Mouse (Mus musculus) adrenal gland, adult (tissue): ENCODE data around the gene Tlr6.

ENCODE experiments used
- DNase-seq, 2 experiments: peaks; one replicate each; pipeline ENCODE4 v3.0.0; 2022 to 2023; ENCODE audit warnings: low spot score in 1 of 2; ENCODE audit not compliant: inconsistent age in 2 of 2

Gene Tlr6

DNA sequence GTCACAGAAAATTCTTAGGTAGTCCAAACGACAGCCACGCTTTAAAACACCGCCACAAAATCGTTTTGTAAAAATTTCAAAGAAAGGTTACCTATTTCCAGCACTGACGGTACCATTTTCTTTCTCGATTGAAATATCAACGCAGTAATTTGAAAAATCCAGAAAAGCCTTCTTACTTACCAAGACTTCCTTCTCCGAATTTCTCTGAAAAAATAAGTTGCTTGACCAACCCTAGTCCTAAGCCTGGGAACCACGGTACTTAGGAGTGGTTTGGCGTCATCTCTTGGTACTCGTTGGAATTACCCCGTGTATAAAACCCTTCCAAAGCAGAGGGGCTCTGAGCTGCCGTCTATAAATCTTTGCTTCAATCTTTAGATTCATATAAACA is at the start of gene Tlr6:
Gene Tlr6 (minus strand): TSS at position 255 of the 388 bp plus-strand sequence.
- peak; percentile 39 to 80 for DNase-seq

DNA sequence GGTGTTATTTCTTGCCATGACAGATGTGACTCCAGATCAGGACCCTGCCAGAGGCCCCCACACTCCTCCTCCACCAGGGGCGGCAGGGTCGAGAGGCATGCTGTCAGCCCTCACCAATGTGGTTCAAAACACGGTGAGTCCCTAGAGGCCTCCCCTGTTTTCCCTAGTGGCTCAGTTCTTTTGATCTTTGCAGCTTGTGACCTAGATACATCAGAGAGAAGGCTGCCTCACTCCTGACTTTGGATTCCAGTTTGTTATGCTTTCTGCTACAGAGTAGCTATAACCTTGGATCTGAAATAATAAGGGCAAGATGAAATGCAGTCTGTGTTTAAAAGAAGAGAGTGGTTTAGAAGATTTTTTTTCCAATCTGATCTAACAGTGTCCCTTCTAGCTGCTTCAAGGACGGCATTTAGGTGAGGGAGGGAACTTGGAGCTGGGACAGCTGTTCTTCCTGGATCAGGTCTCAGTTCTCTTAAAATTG is 46.2 kb upstream of the Tlr6 start:
- DNase-seq = peak; percentile 80 to 92

DNA sequence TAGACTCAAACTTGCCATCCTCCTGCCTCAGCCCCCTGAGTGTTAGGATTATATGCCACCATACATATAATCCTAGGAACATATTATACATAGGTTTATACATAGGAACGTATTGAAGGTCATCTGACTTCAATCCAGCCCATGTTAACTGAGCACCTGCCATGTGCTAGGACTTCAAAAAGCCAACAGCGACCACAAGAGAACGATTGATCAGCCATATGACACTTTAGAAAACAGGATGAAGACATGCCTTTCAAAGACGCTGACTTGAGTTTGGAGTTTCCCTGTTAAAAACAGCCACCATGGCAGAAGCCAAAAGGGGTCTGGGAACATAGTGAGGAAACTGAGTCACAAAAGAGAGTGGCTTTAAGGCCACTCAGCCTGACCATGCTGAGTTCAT is 45.4 kb upstream of the Tlr6 start:
- no peak for DNase-seq

DNA sequence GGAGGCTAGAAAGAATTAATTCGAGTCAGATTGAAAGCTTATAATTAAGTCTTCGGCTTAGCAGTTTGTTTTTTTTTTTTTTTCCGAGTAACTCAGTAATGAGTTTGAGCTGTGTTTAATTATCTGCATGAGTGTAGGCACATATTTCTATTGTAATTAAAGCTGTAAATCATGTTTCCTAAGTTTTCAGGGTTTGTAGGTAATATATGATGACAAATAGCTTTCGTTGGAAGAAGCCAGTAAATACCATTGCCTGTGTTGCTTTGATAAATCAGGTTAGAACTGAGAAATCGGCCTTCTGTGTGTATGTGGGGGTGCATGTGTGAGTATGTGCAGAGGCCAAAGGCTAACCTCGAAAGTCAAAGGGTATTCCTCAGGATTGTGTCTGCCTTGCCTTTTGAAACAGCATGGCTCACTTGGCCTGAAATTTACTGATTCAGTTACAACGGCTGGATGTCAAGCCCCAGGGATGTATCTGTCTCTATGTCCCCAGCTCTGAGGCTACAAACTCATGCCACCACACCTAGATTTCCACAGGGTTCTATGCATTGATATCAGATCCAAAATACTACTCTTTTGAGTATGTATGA is 44.1 kb upstream of the Tlr6 start:
- peak in 1 of 2 experiments; percentile 77 for DNase-seq

DNA sequence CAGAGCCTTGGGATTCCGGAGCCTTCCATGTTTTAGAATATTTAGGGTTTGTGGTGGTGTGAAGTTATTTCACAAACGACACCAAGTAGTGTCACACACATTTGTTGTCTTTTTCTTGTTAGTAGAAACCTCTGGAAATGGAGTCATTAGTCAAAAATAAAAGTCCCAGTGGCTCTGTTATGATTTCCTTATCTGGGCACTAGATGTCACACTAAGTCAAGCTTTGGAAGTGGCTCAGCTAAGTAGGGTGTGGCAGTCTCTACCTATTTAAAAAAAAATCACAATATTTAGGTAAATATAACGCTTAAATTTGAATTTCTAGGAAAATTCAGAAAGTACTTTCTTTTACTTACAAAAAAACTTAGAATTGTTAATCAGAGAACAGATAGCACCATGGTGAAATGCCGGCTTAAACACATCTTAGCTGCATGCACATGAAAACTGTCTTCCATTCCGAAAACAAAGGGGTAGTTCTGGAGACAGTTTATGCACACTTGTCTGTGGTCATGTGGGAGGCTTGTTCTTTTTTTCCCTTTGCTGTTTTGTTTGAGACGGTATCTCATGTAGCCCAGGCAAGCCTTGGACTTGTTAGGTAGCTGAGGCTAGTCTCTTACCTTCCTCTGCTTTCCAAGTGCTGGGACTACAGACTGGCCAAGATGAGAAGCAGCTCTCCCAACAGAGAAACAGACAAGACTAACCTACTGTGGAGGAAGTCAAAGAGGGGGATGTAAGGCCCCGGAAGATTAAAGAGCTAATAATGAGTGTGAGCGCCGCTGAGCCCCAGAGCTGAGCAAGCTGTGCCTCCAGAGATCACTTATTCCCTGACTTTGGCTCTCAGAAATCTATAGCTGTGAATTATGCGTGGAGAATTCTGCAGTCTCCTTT is 43.3 kb upstream of the Tlr6 start:
- DNase-seq = peak in 1 of 2 experiments; percentile 75

DNA sequence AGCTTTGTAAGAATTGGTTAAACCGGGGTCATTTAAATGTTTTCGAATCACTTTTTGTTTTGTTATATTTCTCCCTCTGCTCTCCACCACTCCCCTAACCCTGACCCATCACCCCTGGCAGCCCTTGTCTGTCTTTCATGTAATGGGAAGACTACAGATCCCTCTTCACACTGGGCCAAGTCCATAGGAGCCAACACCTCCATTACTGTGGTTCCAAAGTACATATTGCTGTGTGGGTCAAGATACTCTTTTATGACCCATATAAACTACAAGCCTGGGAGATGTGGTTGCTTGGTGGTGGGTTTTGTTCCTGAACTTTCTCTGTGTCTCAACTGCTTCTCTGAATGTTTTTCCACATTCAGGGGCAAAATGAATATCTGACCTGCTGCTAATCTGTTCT is 35.5 kb upstream of the Tlr6 start:
- no peak for DNase-seq

DNA sequence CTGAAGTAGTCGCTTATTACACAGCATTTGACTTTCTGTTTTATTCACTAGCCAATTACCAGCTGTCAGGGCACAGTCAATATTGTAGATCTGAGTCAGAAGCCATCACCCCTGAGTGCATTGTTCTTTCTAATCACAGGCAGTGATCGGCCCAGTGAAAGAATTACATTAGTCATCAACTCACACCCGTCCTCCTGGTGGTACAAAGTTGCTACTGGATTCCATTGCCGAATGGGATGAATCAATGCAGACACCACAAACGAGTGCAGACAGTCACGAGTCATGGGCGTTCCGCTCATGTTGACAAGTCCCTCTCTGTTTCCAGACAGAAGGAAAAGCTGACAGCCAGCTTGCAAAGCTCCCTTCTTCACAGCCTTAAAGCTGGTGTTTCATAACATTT is 32.6 kb upstream of the Tlr6 start:
- DNase-seq = peak in 1 of 2 experiments; percentile 41

DNA sequence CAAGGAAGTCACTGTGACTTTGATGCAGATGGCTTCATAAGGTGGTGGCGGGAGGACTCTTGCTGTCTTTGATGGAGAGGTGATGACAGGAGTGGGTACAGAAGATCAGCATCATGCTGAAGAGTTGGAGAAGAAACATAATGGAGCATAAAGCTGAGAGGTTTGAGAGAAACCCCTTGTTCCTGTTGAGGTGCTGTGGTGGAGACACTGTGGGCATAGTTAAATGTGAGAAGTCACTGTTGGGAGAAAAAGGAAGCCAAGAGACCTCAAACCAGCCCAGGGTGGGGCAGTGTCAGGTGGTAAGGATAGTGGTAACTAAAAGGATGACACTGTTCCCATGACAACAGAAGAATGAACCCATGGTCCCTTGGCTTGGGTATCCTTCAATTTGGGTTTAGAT is 30.0 kb upstream of the Tlr6 start:
- DNase-seq = no peak

DNA sequence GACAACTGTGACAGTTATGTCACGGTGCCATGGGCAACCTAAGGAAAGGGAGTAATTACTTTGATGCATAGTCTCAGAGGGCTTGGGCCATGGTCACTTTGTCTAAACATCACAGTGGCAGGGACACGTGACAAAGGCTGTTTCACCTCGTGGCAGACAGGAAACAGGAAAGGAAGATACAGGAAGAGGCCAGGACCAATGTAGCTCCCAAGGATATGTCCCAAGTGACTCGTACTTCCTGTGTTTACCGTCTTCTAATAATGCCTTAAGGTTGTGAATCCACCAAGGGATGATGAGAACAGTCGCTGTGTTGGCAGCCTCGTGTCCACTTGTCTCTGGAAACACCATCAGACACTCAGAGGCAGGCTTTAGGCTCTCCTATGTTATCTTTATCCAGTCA is 26.1 kb upstream of the Tlr6 start:
- peak in 1 of 2 experiments; percentile 43 for DNase-seq

DNA sequence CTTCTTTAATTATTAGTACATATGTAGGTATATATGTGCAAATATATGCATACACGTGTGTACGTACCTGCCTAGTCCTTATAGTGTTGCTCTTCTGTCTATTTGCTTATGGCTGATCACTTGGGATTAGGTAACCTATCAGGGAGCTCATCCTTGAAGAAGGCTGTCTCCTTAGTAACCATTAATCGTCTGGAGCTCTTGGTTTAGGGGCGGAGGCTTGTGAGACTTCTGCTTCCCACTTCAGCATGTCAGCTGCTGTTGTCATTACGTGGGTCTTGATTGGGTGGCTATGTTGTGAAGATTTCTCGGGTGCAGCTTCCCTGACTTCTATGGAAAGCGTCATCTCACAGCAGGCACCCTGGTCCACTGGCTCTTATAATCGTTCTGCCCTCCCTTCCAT is 17.2 kb upstream of the Tlr6 start:
- no peak for DNase-seq

DNA sequence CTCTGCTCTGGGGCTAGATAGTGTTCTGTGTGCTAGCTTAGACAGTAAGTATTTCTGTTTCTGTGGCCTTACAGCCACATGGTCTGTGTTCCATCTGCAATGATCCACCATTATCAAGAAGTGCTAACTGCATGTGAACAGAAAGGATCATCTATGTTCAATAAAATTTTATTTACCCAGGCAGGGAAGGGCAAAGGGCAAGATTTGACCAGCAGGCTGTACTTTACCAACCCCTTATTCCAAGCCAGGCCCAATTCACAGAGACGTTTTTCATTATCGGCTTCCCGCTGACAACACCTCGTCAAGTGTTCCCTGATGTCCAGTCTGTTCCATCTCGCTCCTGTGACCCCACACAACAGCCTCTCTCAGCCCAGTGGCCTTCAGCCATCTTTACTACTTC is 15.2 kb upstream of the Tlr6 start:
- no peak for DNase-seq

DNA sequence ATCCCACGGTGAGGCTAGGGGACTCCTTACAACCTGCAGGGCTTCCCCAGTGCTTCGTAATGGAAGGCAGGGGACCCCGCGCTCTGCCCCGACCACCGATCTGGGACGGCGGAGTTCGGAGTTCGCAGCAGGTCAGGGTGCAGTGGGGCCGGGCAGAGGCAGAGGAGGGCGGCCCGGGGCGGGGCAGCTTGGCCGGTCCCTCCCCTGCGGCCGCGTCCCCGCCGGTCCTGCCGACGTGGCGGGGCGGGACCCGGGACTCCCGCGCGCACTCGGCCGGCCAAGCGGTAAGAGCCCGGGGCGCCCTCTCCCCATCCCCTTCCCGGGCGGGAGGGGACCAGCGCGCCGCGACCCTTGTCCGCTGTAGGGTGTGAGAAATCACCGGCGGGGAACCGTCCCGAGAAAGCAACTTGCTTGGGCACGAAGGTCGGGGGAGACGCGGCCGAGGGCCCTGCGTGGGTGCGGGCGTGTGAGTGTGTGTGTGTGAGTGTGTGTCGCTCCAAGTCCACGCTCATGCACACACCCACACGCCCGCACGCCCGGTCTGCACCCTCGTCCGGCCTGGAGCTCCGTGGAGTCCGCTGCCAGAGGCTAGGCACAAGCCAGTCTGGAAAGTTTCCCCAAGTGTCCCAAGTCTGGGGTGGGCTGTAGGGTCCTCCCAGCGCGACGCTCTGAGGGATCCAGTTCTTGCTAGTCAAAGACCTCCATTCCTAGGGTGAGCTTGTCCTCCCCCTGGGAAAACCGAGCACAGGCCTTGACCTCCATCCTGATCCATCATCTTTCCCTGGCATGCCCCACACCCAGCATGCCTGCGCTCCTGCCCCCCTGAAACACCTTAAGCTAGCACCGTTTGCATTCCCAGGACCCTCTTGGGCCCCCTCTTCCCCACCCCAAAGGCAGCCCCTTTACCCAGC is 10.2 kb upstream of the Tlr6 start, which contains the start of gene Fam114a1:
Gene Fam114a1 (plus strand): TSS at position 211 of the 911 bp plus-strand sequence.
- peak; percentile 87 to 95 for DNase-seq

DNA sequence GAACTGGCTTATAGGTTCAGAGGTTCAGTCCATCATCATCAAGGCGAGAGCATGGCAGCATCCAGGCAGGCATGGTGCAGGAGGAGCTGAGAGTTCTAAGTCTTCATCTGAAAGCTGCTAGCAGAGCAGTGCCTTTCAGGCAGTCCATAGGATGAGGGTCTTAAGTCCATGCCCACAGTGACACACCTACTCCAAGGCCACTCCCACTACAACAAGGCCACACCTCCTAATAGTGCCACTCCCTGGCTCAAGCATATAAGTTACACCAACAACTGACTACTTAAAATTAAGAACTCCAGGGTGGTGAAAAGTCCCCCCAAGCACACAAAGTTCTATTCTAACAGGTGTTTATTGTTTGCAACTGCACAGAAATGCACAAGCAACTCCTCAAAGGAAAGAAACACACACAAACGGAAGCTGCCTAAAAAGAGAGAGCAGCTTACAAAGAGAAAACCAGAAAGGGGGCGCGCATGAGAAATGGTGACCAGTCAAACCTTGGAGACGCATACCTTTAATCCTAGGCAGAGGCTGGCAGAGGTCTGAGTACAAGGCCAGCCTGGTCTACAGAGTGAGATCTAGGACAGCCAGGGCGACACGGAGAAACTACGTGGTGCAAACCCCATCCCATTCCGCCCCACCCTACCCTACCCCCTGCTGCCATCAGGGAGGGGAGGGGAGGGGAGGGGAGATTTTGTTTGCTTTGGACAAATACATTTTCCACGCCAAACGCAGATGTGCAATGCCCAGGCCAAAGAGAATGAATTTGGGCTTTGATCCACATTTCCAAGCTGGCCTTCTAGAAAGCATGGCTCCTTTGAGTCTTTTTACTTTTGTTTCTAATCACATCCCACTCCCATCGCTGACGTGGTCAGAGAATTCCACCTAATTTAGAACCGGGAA is 9.3 kb upstream of the Tlr6 start:
- DNase-seq = peak; percentile 38 to 73

DNA sequence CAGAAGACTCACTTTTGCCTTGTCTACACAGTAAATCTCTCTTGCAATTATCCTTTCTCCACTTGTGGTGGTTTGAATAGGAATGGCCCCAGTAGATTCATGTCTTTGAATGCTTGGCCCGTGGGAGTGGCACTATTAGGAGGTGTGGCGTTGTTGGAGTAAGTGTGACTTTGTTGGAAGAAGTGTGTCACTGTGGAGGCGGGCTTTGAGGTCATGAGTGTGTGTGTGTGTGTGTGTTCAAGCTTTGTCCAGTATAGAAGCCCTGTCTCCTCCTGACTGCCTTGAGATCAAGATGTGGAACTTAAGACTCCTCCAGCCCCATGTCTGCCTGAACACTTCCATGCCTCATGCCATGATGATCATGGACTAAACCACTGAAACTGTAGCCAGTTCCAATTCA is 3.8 kb upstream of the Tlr6 start:
- no peak for DNase-seq

DNA sequence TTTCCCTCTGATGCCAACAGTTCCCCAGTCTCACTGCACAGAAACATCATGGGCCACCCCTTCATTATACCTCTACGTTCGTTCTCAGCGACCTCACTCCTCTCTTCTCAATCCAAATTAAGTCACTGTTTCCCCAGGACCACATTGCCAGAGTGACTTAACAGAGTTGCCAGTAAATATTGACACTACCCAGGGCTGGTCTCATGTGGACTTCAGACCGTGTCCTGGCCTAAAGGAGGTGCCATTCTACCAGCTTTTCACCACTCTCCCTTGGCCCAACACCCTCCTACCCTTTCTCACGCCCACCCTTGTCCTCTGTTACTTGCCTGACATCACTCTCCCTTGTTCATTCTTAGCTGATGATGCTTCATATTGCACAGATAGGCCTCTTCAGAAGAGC is 3.4 kb upstream of the Tlr6 start:
- DNase-seq = no peak

DNA sequence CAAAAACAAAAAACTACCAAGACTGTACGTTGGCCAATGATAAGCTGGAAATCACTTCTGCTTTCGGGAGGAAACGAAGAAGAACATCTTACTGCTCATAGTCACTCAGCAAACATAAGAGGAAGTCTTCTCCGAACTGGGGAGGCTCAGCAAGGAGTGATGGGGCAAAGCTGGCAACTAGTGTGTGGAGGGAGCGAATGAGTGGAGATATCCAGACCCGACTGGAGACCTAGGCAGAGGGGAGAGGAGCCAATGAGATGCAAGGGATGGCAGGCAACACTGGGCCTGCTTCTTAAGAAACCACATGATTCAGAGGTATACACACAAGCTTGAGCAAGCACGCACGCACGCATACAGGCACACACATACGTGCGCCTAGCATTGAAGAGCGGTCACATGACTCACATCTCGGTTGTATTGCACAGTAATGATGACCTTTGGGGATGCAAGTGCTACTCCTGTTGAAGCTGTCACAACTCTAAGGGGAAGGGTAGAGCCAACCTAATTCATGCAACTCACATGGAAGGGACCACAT is 1.0 kb upstream of the Tlr6 start:
- peak in 1 of 2 experiments; percentile 32 for DNase-seq

DNA sequence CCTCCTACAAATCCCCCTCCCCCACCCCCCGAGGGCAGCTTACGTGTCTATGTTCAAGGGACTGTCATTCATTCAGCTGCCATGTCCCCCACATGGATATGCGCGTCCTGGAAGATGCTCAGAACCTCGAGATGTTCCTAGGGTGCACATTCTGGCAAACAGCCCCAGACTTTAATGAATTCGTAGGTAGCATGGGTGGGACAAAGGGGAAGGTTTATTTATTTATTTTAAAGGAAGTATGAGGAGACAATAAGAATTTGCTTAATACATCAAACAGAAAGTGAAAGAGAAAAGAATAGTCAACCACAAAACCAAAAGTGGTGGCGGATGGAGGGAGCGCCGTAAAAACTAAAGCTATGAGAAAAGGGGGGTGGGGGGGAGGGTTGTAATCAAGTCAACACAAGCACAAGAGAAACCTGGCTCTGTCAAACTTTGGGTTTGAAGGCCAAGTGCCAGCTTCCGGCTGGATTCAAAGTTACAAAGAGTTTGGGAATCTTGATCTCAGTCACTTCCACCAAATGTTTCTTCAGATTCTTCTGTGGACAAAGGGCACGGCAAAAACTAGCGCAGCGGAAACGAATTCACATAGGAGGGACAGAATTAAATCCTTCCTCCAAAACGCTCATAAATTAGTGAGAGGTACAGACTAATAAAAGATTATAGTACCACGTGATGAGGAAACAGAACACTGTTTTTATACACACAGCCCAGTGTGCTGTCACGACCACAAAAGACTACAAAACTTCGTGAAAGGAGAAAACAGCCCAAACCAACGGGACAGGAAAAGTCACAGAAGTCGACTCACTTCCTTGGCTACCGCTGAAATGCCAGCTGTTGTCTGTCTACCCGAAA is 680 bp downstream of the Tlr6 start:
- peak in 1 of 2 experiments; percentile 44 for DNase-seq

DNA sequence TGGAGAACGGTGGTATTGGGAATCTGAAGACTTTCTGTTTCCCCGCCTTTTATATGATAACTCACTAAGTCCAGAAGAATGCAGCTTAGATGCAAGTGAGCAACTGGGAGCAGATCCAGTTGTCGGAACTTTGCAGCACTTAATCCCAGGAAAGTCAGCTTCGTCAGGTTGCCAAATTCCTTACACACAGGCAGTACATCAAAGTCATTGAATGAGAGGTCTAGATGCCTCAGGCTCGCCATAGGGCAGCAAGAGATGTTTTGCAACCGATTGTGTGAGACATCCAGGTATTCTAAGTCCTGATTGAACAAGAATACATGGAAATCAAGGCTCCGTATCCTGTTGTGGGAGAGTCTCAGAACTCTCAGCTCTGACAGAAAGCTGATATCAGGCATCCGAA is 5.0 kb downstream of the Tlr6 start:
- no peak for DNase-seq

DNA sequence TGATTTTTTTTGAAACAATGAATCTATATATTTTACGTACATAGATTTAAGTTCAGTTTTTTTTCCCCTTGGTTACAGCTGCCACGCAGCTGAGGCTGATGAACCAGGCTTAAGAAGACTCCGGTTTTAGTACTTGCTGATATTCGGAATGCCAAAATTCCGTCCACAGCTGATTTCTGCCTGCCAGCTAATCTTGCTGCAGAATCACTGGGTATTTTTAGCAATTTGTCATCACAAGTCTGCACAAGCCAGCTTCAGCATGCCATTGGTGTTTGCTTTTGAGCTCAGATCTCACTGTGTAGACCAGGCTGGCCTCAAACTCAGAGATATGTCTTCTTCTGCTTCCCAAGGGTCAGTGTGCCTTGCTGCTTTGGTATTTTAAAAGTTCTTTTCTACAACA is 8.4 kb downstream of the Tlr6 start:
- no peak for DNase-seq
